Mouse (Mus musculus): Measurements from ENCODE around the gene Rb1. TPM values are rescaled to one million over a fixed set of nuclear protein-coding genes. Genes with fewer than 3 reads are reported as not detected.

The Rb1 gene
- total RNA-seq (2021) = 10 to 100 TPM; 14.4 to 20.1 TPM
- long read RNA-seq, experiment 1, full-length matches to known transcripts = 22 of 26 reads
- long read RNA-seq, experiment 1, partial matches to known transcripts = 1 of 26 reads
- long read RNA-seq, experiment 1, other reads (novel, unspliced or antisense) = 3 of 26 reads
- long read RNA-seq, experiment 2, full-length matches to known transcripts = 11 of 15 reads
- long read RNA-seq, experiment 2, partial matches to known transcripts = 2 of 15 reads
- long read RNA-seq, experiment 2, other reads (novel, unspliced or antisense) = 2 of 15 reads

- intact Hi-C loops (cut with DNase I) = loop anchor here (2.0 to 5.0 kb wide), 2 partner anchors 57 to 149 kb away; no protein-coding TSS in a partner anchor
- peak within 1 kb of the TSS; percentile 77 for H3K4me3 ChIP-seq
- peak; percentile 95 for DNase-seq
- H3K27ac ChIP-seq = peak within 1 kb of the TSS; percentile 96
- TF ChIP-seq CTCF (IDR thresholded peaks at IDR 0.05) = no peak
These were observed at the start of gene Rb1 for GRCm38 (mm10) chr14:73325456-73326381. TSS of gene Rb1 (minus strand) at chr14:73325822.

- H3K4me3 ChIP-seq = peak overlapping the region; percentile 55
- intact Hi-C loops (cut with DNase I) = no loop called here
- peak; percentile 68 for DNase-seq
- TF ChIP-seq CTCF (IDR thresholded peaks at IDR 0.05) = no peak
- H3K27ac ChIP-seq = peak overlapping the region; percentile 79
These were observed 48.8 kb upstream of the Rb1 start for GRCm38 (mm10) chr14:73374315-73374890.

GRCm38 (mm10) chr14:73373606-73374005, 48.0 kb upstream of the Rb1 start:
- intact Hi-C loops (cut with DNase I) = no loop called here
- peak overlapping the region; percentile 55 for H3K4me3 ChIP-seq
- TF ChIP-seq CTCF (IDR thresholded peaks at IDR 0.05) = no peak
- DNase-seq = no peak
- H3K27ac ChIP-seq = peak overlapping the region; percentile 79

- DNase-seq = no peak
- H3K4me3 ChIP-seq = no peak overlapping the region
- TF ChIP-seq CTCF (IDR thresholded peaks at IDR 0.05) = no peak
- intact Hi-C loops (cut with DNase I) = no loop called here
- peak overlapping the region; percentile 79; the same call in 1 of the 2 replicates for H3K27ac ChIP-seq
These were observed 47.4 kb upstream of the Rb1 start for GRCm38 (mm10) chr14:73372990-73373389.

- H3K27ac ChIP-seq = peak overlapping the region; percentile 57
- TF ChIP-seq CTCF (IDR thresholded peaks at IDR 0.05) = no peak
- no peak overlapping the region for H3K4me3 ChIP-seq
- intact Hi-C loops (cut with DNase I) = no loop called here
- DNase-seq = no peak
These were observed 46.0 kb upstream of the Rb1 start for GRCm38 (mm10) chr14:73371577-73371976.

GRCm38 (mm10) chr14:73370695-73371372, 45.2 kb upstream of the Rb1 start:
- no peak for TF ChIP-seq CTCF (IDR thresholded peaks at IDR 0.05)
- H3K27ac ChIP-seq = peak overlapping the region; percentile 57
- DNase-seq = no peak
- intact Hi-C loops (cut with DNase I) = no loop called here
- no peak overlapping the region for H3K4me3 ChIP-seq

GRCm38 (mm10) chr14:73370078-73370670, 44.6 kb upstream of the Rb1 start:
- Histone ChIP-seq H3K27ac (peak overlapping the region; percentile 56), H3K4me3 (no peak overlapping the region)
- intact Hi-C loops (cut with DNase I) = no loop called here
- DNase-seq = no peak
- TF ChIP-seq CTCF (IDR thresholded peaks at IDR 0.05) = no peak

GRCm38 (mm10) chr14:73369634-73370033, 44.0 kb upstream of the Rb1 start:
- no peak for TF ChIP-seq CTCF (IDR thresholded peaks at IDR 0.05)
- intact Hi-C loops (cut with DNase I) = no loop called here
- DNase-seq = peak; percentile 47
- Histone ChIP-seq H3K27ac (peak overlapping the region; percentile 56), H3K4me3 (no peak overlapping the region)

- no peak for TF ChIP-seq CTCF (IDR thresholded peaks at IDR 0.05)
- intact Hi-C loops (cut with DNase I) = no loop called here
- no peak overlapping the region for H3K4me3 ChIP-seq
- peak overlapping the region; percentile 56; the same call in 1 of the 2 replicates for H3K27ac ChIP-seq
- DNase-seq = no peak
These were observed 43.3 kb upstream of the Rb1 start for GRCm38 (mm10) chr14:73368966-73369365.

- TF ChIP-seq CTCF (IDR thresholded peaks at IDR 0.05) = no peak
- intact Hi-C loops (cut with DNase I) = no loop called here
- no peak for DNase-seq
These were observed 42.6 kb upstream of the Rb1 start for GRCm38 (mm10) chr14:73368221-73368620.

GRCm38 (mm10) chr14:73366278-73366677, 40.7 kb upstream of the Rb1 start:
- intact Hi-C loops (cut with DNase I) = no loop called here
- H3K27ac ChIP-seq = no peak overlapping the region
- TF ChIP-seq CTCF (IDR thresholded peaks at IDR 0.05) = no peak
- no peak overlapping the region for H3K4me3 ChIP-seq
- DNase-seq = no peak

More at GRCm38 (mm10) chr14:73368221-73368620, 42.6 kb upstream of the Rb1 start:
- no peak overlapping the region for H3K27ac ChIP-seq
- H3K4me3 ChIP-seq = no peak overlapping the region

GRCm38 (mm10) chr14:73363782-73364181, 38.2 kb upstream of the Rb1 start:
- TF ChIP-seq CTCF (IDR thresholded peaks at IDR 0.05) = no peak
- intact Hi-C loops (cut with DNase I) = no loop called here
- Histone ChIP-seq H3K4me3 (no peak overlapping the region), H3K27ac (no peak overlapping the region)
- no peak for DNase-seq

Measured in gastrocnemius, adult 2 months (tissue).